10 mouse cellular contexts compared by ENCODE assay signal in the genomic region with DNA sequence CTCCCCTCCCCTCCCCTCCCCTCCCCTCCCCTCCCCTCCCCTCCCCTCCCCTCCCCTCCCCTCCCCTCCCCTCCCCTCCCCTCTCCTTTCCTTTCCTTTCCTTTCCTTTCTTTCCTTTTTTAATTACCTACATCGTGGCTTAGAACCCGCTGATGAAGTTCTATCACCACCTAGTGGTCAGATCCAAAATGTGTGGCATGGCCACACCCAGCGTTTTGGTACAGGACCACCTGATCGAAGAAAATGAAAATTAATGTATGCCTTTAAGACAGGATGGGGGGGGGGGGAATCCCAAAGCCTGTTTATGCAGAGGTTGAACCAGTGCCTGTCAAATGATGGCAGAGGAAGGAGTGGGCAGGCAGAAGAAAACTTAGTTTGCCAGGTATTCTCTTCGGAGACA.
DNase-seq lines count a peak whose midpoint lies in the region; ATAC-seq and TF ChIP-seq lines count a peak whose summit lies in the region.
"Had no signal": no experiment of that assay in that cellular context is flagged by ENCODE, and none has a peak within 500 bp of the region (broad histone marks: within the 10 kb centered on the region; RNA-seq: fewer than 3 reads in every experiment).

No protein-coding gene starts in this region.

- TF ChIP-seq CTCF in liver, embryonic 14.5 days (IDR thresholded peaks at IDR 0.05; ENCODE audit: low read depth), result peak; percentile 61

- no peak overlapping the region for H3K27ac ChIP-seq in hindbrain, embryonic 10.5 days
- H3K27ac ChIP-seq in hindbrain, embryonic 13.5 days, result no peak overlapping the region
- H3K27ac ChIP-seq in embryonic facial prominence, embryonic 10.5 days (replicated peaks), result no peak overlapping the region
- no peak overlapping the region for H3K27ac ChIP-seq in liver, embryonic 14.5 days
- H3K27ac ChIP-seq in neural tube, embryonic 14.5 days (ENCODE audit: low read depth, low read length), result no peak overlapping the region
- H3K27ac ChIP-seq: embryonic facial prominence, embryonic 12.5 days; lung, embryonic 15.5 days had no signal

- H3K9ac ChIP-seq in hindbrain, embryonic 13.5 days, result no peak overlapping the region
- no peak overlapping the region for H3K9ac ChIP-seq in liver, embryonic 14.5 days (replicated peaks)
- no peak overlapping the region for H3K9ac ChIP-seq in neural tube, embryonic 14.5 days (replicated peaks; ENCODE audit: low read depth, low read length)
- H3K9ac ChIP-seq: embryonic facial prominence, embryonic 12.5 days; lung, embryonic 15.5 days had no signal

- no peak overlapping the region for H3K4me2 ChIP-seq in hindbrain, embryonic 13.5 days
- H3K4me2 ChIP-seq in liver, embryonic 14.5 days (ENCODE audit: low read depth), result no peak overlapping the region
- no peak overlapping the region for H3K4me2 ChIP-seq in neural tube, embryonic 14.5 days (ENCODE audit: low read depth, low read length)

- H3K9me3 ChIP-seq in hindbrain, embryonic 10.5 days, result 0 out of 2 replicates have a peak, but pooled peaks cover 6% of the 10 kb centered on the region
- 0 out of 2 replicates have a peak, but pooled peaks cover 9% of the 10 kb centered on the region for H3K9me3 ChIP-seq in hindbrain, embryonic 13.5 days
- peaks cover 9% of the 10 kb centered on the region for H3K9me3 ChIP-seq in embryonic facial prominence, embryonic 10.5 days
- no peaks in the 10 kb centered on the region for H3K9me3 ChIP-seq in liver, embryonic 14.5 days (ENCODE audit: control insufficient read depth, low read length)
- no peaks in the 10 kb centered on the region for H3K9me3 ChIP-seq in neural tube, embryonic 14.5 days (ENCODE audit: control insufficient read depth, low read length)
- H3K9me3 ChIP-seq: embryonic facial prominence, embryonic 12.5 days; lung, embryonic 15.5 days had no signal

- TF ChIP-seq EP300 in liver, embryonic 14.5 days (IDR thresholded peaks at IDR 0.05; ENCODE audit: low read depth), result no peak

- H3K27me3 ChIP-seq in hindbrain, embryonic 10.5 days (ENCODE audit: insufficient read depth, poor library complexity, severe bottlenecking), result no peaks in the 10 kb centered on the region; the same call in 1 of the 2 replicates
- 0 out of 2 replicates have a peak, but pooled peaks cover 5% of the 10 kb centered on the region for H3K27me3 ChIP-seq in hindbrain, embryonic 13.5 days
- H3K27me3 ChIP-seq in embryonic facial prominence, embryonic 10.5 days (replicated peaks; ENCODE audit: low read depth, poor library complexity, severe bottlenecking), result no peaks in the 10 kb centered on the region
- H3K27me3 ChIP-seq in liver, embryonic 14.5 days (ENCODE audit: control insufficient read depth, insufficient read depth, low read length), result no peaks in the 10 kb centered on the region
- no peaks in the 10 kb centered on the region for H3K27me3 ChIP-seq in neural tube, embryonic 14.5 days (ENCODE audit: control insufficient read depth, insufficient read depth, low read length)
- H3K27me3 ChIP-seq: embryonic facial prominence, embryonic 12.5 days; lung, embryonic 15.5 days had no signal

- WGBS in hindbrain, embryonic 10.5 days, result 31% methylated on average over 5 of the region's 5 CpGs
- 32% methylated on average over 4 of the region's 5 CpGs for WGBS in hindbrain, embryonic 13.5 days
- WGBS in embryonic facial prominence, embryonic 10.5 days, result 31% methylated on average over 5 of the region's 5 CpGs
- 28% methylated on average over 4 of the region's 5 CpGs for WGBS in liver, embryonic 14.5 days (ENCODE audit: insufficient replicate concordance)
- 27% methylated on average over 5 of the region's 5 CpGs for WGBS in neural tube, embryonic 14.5 days

- no peak for ATAC-seq in hindbrain, embryonic 13.5 days (ENCODE audit: low FRiP score)
- no peak for ATAC-seq in liver, embryonic 14.5 days (ENCODE audit: insufficient read depth)
- ATAC-seq in neural tube, embryonic 14.5 days (ENCODE audit: low read depth), result peak; percentile 47

- peak; percentile 62 for DNase-seq in hindbrain, embryonic 10.5 days (ENCODE audit: low spot score)
- DNase-seq in R1 (ENCODE audit: low read depth, low spot score), result peak; percentile 57
- peak; percentile 62 for DNase-seq in embryonic facial prominence, embryonic 10.5 days (ENCODE audit: low spot score)
- peak; percentile 57 for DNase-seq in kidney, adult 9 months
- DNase-seq in liver, embryonic 14.5 days (ENCODE audit: low read depth in 3 of 3, low spot score in 3 of 3), result peak in 1 of 3 experiments; percentile 31
- DNase-seq in urinary bladder, adult 18-20 months (ENCODE audit: low spot score in 2 of 2), result no peak

- peaks cover 12% of the 10 kb centered on the region for H3K36me3 ChIP-seq in hindbrain, embryonic 10.5 days
- peaks cover 10% of the 10 kb centered on the region for H3K36me3 ChIP-seq in hindbrain, embryonic 13.5 days
- H3K36me3 ChIP-seq in embryonic facial prominence, embryonic 10.5 days (replicated peaks), result peaks cover 5% of the 10 kb centered on the region
- H3K36me3 ChIP-seq in liver, embryonic 14.5 days (replicated peaks; ENCODE audit: control insufficient read depth, insufficient read depth, low read depth), result no peaks in the 10 kb centered on the region
- peaks cover 1% of the 10 kb centered on the region; the same call in 1 of the 2 replicates for H3K36me3 ChIP-seq in neural tube, embryonic 14.5 days (ENCODE audit: control insufficient read depth, insufficient read depth, low read length)
- H3K36me3 ChIP-seq: embryonic facial prominence, embryonic 12.5 days had no signal

- H3K4me1 ChIP-seq in hindbrain, embryonic 10.5 days (replicated peaks), result peaks cover 12% of the 10 kb centered on the region
- peaks cover 6% of the 10 kb centered on the region for H3K4me1 ChIP-seq in hindbrain, embryonic 13.5 days (replicated peaks)
- peaks cover 12% of the 10 kb centered on the region for H3K4me1 ChIP-seq in embryonic facial prominence, embryonic 10.5 days
- no peaks in the 10 kb centered on the region; a peak in 1 of 4 replicates for H3K4me1 ChIP-seq in liver, embryonic 14.5 days (replicated peaks; ENCODE audit: control insufficient read depth in 2 of 2, insufficient read depth in 2 of 2, low read length in 1 of 2)
- peaks cover 6% of the 10 kb centered on the region; the same call in 1 of the 2 replicates for H3K4me1 ChIP-seq in neural tube, embryonic 14.5 days (ENCODE audit: control insufficient read depth, insufficient read depth, low read length)

- no peak overlapping the region for H3K4me3 ChIP-seq in hindbrain, embryonic 10.5 days
- H3K4me3 ChIP-seq in hindbrain, embryonic 13.5 days, result no peak overlapping the region
- H3K4me3 ChIP-seq in embryonic facial prominence, embryonic 10.5 days, result no peak overlapping the region
- H3K4me3 ChIP-seq in liver, embryonic 14.5 days (ENCODE audit: insufficient read depth in 1 of 2, low read depth in 2 of 2, low read length in 2 of 2), result no peak overlapping the region
- no peak overlapping the region for H3K4me3 ChIP-seq in neural tube, embryonic 14.5 days (ENCODE audit: low read depth, low read length)
- H3K4me3 ChIP-seq: embryonic facial prominence, embryonic 12.5 days had no signal

Comparison
In these comparisons a context has a peak if more than half of its experiments do, and no peak if none do; other contexts are left out.
1. DNase-seq: peak in hindbrain, embryonic 10.5 days (single experiment), R1 (single experiment), embryonic facial prominence, embryonic 10.5 days (single experiment) and kidney, adult 9 months (single experiment); none in urinary bladder, adult 18-20 months (0 of 2).